Mouse (Mus musculus) intestine, postnatal 0 days (tissue): ENCODE measurements around the gene Sohlh1. TPM values are rescaled to one million over a fixed set of nuclear protein-coding genes. Genes with fewer than 3 reads are reported as not detected.
A peak's percentile ranks its signal among the peaks of the same experiment; 100 is the strongest.
"Not testable (repeated sequence)": the region's sequence is repeated elsewhere in the genome, so short reads cannot be mapped to it uniquely, and the experiment has no call there.

Source experiments
- ATAC-seq: fragments of 200-750 bp; cut with Nextera tagmentation; 2 replicates; pipeline ENCODE4 v1.8.0; 2017; ENCODE audit warnings: mild to moderate bottlenecking, moderate TSS enrichment, moderate library complexity
- H3K27ac ChIP-seq: fragments of 300-500 bp; sonication (generic); 2 replicates; pipeline ENCODE4 v1.5.1; 2014; ENCODE audit warnings: mild to moderate bottlenecking, low read depth, low read length, moderate library complexity
- H3K27me3 ChIP-seq: fragments of 300-500 bp; sonication (generic); replicated peaks from 2 replicates; pipeline ENCODE4 v1.6.1; 2014; ENCODE audit warnings: low read length, mixed read lengths; ENCODE audit not compliant: control insufficient read depth, insufficient read depth
- H3K36me3 ChIP-seq: fragments of 300-500 bp; sonication (generic); 2 replicates; pipeline ENCODE4 v1.6.1; 2014; ENCODE audit warnings: mild to moderate bottlenecking, moderate library complexity; ENCODE audit not compliant: control insufficient read depth, insufficient read depth
- H3K4me1 ChIP-seq: fragments of 300-500 bp; sonication (generic); replicated peaks from 2 replicates; pipeline ENCODE4 v1.6.1; 2014; ENCODE audit warnings: antibody characterized with exemption, low read length, mixed read lengths; ENCODE audit not compliant: control insufficient read depth, insufficient read depth
- H3K4me2 ChIP-seq: fragments of 300-500 bp; sonication (generic); replicated peaks from 2 replicates; pipeline ENCODE4 v1.6.1; 2014; ENCODE audit warnings: low read depth, mild to moderate bottlenecking, moderate library complexity
- H3K4me3 ChIP-seq: fragments of 300-500 bp; sonication (generic); 2 replicates; pipeline ENCODE4 v1.5.1; 2014; ENCODE audit warnings: low read depth, low read length
- H3K9ac ChIP-seq: fragments of 300-500 bp; sonication (generic); 2 replicates; pipeline ENCODE4 v1.6.1; 2014; ENCODE audit warnings: mild to moderate bottlenecking, low read depth, low read length
- H3K9me3 ChIP-seq: fragments of 300-500 bp; sonication (generic); 2 replicates; pipeline ENCODE4 v1.6.1; 2016; ENCODE audit warnings: mixed run types; ENCODE audit not compliant: control insufficient read depth
- CTCF ChIP-seq: sonication (generic); IDR thresholded peaks from 2 replicates; pipeline ENCODE4 v1.5.1; 2016; ENCODE audit warnings: low read depth, mild to moderate bottlenecking, control low read depth, antibody characterized with exemption, moderate library complexity
- WGBS: fragments of 180-500 bp; shearing (Covaris S2); extraction: QIAGEN DNeasy Blood & Tissue Kit; methylation state at CpG from one replicate; pipeline ENCODE4 v1.1.7; 2014; 5-methylcytosine and 5-hydroxymethylcytosine counted together
- polyA plus RNA-seq: library from polyadenylated mRNA; unstranded; fragments of >200 nt; fragmentation: Nextera tagmentation; extraction: Ambion mirVana; gene quantifications from 2 replicates; pipeline ENCODE4 v1.2.1, GENCODE M21; 2015

Sohlh1 gene
- polyA plus RNA-seq, 1 experiment from 2014 or later = not detected

DNA sequence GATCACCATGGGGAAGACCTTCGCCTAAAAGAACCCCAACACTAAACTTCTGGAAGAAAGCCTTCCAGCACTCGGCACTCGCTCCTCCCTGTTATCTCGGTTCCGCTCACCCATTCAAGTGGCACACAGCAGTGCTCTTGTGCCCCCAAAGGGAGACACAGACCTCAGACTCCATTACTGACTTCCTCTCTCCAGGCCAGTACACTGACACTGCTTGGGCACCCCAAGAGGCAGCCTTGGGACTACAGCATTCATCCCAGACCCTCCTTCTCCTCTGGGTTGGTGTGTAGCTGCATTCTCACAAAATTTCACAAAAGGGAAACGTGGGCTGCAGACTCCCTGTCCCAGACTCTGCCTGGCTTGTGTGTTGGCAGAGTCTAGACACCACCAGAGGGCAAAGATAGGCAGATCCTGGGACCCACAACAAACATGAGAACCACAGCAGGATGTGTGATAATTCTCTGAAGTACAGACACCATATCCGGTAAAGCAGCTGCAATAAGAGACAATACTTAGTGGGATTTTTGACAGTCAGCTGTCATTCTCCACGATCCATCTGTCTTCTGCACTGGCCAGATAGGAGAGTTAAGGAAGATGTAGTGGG, 18.6 kb downstream of the Sohlh1 start:
- no peak overlapping the region for H3K9ac ChIP-seq
- no peak overlapping the region for H3K4me3 ChIP-seq
- no peak for ATAC-seq
- H3K9me3 ChIP-seq = no peaks in the 10 kb centered on the region
- no peaks in the 10 kb centered on the region for H3K27me3 ChIP-seq
- H3K4me2 ChIP-seq = no peak overlapping the region
- no peaks in the 10 kb centered on the region for H3K4me1 ChIP-seq
- 72% methylated on average over 8 of the region's 8 CpGs for WGBS
- H3K36me3 ChIP-seq = no peaks in the 10 kb centered on the region
- no peak for TF ChIP-seq CTCF
- H3K27ac ChIP-seq = no peak overlapping the region

DNA sequence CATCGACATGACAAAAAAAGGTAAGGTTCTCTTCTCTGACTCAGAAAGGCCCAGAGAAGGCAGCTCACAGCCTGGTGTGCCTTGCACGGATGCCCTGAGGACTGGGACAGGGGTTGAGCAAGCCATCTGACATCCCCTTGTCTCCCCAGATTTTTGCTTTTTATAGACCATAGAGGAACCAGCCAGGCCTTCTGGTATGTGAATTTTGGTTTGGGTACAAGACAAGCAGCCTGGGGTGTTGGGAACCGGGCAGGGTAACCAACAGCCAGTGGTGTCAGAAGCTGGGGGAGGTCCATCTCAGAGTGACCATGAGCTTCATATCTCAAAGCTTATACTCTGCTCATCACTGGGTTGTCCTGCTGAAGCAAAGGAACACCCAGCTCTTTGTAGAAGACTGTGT, 22.3 kb downstream of the Sohlh1 start:
- ATAC-seq = no peak
- 86% methylated on average over 3 of the region's 3 CpGs for WGBS
- Histone ChIP-seq H3K27me3 (no peaks in the 10 kb centered on the region), H3K27ac (no peak overlapping the region), H3K36me3 (no peaks in the 10 kb centered on the region), H3K9me3 (no peaks in the 10 kb centered on the region), H3K4me2 (no peak overlapping the region), H3K9ac (no peak overlapping the region), H3K4me3 (no peak overlapping the region), H3K4me1 (no peaks in the 10 kb centered on the region)
- TF ChIP-seq CTCF = no peak

DNA sequence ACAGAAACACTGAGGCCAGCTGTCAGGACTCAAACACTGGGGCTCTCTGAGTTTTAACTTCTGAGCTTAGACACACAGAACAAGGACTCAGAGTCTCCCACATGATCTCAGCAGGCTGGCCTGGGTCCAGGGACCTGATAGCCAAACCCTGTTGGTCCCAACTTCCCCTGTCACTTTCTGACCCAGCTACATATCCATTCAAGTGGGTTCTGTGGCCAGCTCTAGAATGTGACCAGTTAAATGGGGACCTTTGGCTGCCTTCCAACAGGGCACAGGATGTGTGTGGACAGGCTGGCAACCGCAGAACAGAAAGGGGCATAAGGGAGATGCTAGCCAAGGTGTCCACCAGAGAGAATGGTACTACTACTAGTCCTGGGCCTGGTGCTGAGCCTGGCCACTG, 24.2 kb downstream of the Sohlh1 start, which contains the start of gene Lcn9:
Gene Lcn9, plus strand, starts transcription at position 348 of the 400 bp plus-strand sequence.
- Histone ChIP-seq H3K36me3 (no peaks in the 10 kb centered on the region), H3K27ac (no peak within 1 kb of the TSS), H3K27me3 (no peaks in the 10 kb centered on the region), H3K9ac (no peak within 1 kb of the TSS), H3K9me3 (no peaks in the 10 kb centered on the region), H3K4me2 (no peak within 1 kb of the TSS), H3K4me1 (no peaks in the 10 kb centered on the region), H3K4me3 (no peak within 1 kb of the TSS)
- 83% methylated on average over 1 of the region's 1 CpGs for WGBS
- no peak for ATAC-seq
- no peak for TF ChIP-seq CTCF

DNA sequence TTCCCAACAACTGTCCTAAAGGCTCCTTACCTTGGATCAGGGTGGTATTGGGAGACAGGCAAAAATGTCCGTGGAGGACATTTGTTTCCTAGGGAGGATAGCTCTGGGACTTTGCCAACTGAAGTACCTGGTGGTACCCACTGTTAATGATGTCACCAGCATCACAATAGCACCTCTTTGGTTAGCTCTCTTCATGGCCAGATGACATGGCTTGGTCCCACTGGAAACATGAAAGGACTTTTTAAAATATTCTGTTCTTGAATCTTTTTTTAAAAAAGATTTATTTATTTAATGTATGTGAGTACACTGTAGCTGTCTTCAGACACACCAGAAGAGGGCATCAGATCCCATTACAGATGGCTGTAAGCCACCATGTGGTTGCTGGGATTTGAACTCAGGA, 31.3 kb downstream of the Sohlh1 start, which contains the start of gene Glt6d1:
Gene Glt6d1, minus strand, starts transcription at position 101 of the 400 bp plus-strand sequence.
- WGBS = 74% methylated on average over 1 of the region's 1 CpGs
- H3K4me3 ChIP-seq, H3K4me1 ChIP-seq, H3K27me3 ChIP-seq, H3K9me3 ChIP-seq, H3K9ac ChIP-seq, ATAC-seq, H3K36me3 ChIP-seq, H3K4me2 ChIP-seq, H3K27ac ChIP-seq: not testable (repeated sequence)

DNA sequence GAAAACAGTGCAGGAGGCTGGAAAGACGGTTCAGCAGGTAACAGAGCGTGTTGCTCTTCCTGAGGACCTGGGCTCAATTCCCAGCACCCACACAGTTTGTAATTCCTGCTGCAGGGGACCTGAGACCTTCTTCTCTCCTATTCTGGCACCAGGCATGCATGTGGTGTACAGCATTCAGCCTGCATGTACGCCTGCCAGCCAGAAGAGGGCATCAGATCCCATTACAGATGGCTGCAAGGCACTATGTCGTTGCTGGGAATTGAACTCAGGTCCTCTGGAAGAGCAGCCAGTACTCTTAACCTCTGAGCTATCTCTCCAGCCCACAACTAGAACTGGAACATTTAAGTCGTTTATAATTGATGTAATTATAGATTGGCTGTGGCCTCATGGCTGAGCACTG, 33.7 kb downstream of the Sohlh1 start:
- H3K9ac ChIP-seq = no peak overlapping the region
- TF ChIP-seq CTCF = peak; percentile 37; the same call in 1 of the 2 replicates
- H3K9me3 ChIP-seq = no peaks in the 10 kb centered on the region
- no peaks in the 10 kb centered on the region for H3K36me3 ChIP-seq
- no peak overlapping the region for H3K4me3 ChIP-seq
- ATAC-seq = no peak
- no peaks in the 10 kb centered on the region for H3K27me3 ChIP-seq
- H3K4me1 ChIP-seq = no peaks in the 10 kb centered on the region
- H3K27ac ChIP-seq = no peak overlapping the region
- no peak overlapping the region for H3K4me2 ChIP-seq
- 76% methylated on average over 5 of the region's 5 CpGs for WGBS

DNA sequence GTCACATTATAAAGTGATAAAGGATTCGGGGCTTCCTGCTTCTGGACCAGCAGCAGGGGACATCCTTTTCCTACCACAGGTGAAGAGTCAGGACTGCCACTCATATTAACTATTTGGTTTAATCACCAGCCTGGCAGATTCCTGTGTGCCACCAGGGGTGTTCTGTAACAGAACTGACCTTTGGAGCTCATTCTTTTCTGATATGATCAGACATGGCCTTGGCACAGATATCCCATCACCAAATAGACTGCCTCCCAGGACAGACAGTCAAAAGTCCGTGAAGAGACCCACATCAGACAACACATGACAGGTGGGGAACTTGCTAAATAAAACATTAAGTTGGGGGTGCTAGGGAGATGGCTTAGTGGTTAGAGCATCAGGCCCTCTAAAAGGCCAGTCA, 35.3 kb downstream of the Sohlh1 start:
- TF ChIP-seq CTCF = no peak
- WGBS = 71% methylated on average over 2 of the region's 2 CpGs

DNA sequence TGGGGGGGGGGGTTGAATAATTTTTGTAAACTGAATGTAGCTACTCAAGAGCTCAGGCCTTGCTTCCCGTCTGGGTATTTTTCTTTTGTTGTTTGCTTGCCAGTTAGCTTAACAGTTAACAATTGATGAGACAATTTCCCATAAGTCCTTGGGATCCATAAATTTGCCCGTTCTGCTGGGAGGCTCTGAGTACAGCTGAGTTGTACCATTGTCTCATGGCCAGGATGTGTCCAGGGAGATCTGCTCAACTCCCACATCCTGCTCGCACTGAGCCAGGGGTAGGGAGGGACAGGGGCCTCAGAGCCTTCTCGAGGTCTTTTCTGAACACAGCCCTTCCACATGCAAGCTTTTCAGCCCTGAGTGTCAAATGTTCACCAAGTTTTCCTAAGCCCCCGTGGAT, 49.0 kb downstream of the Sohlh1 start:
- Histone ChIP-seq H3K9me3 (no peaks in the 10 kb centered on the region), H3K27me3 (no peaks in the 10 kb centered on the region), H3K9ac (no peak overlapping the region), H3K36me3 (no peaks in the 10 kb centered on the region), H3K4me3 (no peak overlapping the region), H3K27ac (no peak overlapping the region), H3K4me1 (no peaks in the 10 kb centered on the region), H3K4me2 (no peak overlapping the region)
- ATAC-seq = no peak
- no peak for TF ChIP-seq CTCF
- WGBS = 60% methylated on average over 5 of the region's 5 CpGs

More for the DNA sequence above, 35.3 kb downstream of the Sohlh1 start:
- no peak overlapping the region for H3K9ac ChIP-seq
- no peaks in the 10 kb centered on the region for H3K9me3 ChIP-seq
- H3K27ac ChIP-seq = no peak overlapping the region
- H3K27me3 ChIP-seq = no peaks in the 10 kb centered on the region
- no peak for ATAC-seq
- no peaks in the 10 kb centered on the region for H3K4me1 ChIP-seq
- H3K36me3 ChIP-seq = no peaks in the 10 kb centered on the region
- no peak overlapping the region for H3K4me2 ChIP-seq
- no peak overlapping the region for H3K4me3 ChIP-seq
